Mouse (Mus musculus) splenic B cell, adult 2 months (primary cell): ENCODE data around the gene Cyp3a44.
"Not testable (repeated sequence)": the region's sequence is repeated elsewhere in the genome, so short reads cannot be mapped to it uniquely, and the experiment has no call there.

Experiments used
- DNase-seq: peaks from one replicate; pipeline ENCODE4 v3.0.0-alpha.2; 2011; ENCODE audit warnings: low read depth, low spot score
- H3K27me3 ChIP-seq: 2 replicates; pipeline ENCODE4 v1.6.1; 2012; ENCODE audit warnings: mild to moderate bottlenecking, low read length, moderate library complexity, mixed read lengths; ENCODE audit not compliant: control insufficient read depth, poor library complexity, insufficient read depth, severe bottlenecking
- H3K36me3 ChIP-seq: 2 replicates; pipeline ENCODE4 v1.6.1; 2012; ENCODE audit warnings: mild to moderate bottlenecking, low read length, moderate library complexity, mixed read lengths; ENCODE audit not compliant: control insufficient read depth, poor library complexity, insufficient read depth, severe bottlenecking

Cyp3a44 gene

GRCm38 (mm10) chr5:145805796-145806195, at the start of gene Cyp3a44:
TSS of gene Cyp3a44 (minus strand) at chr5:145805874.
- not testable (repeated sequence) for DNase-seq, H3K27me3 ChIP-seq

GRCm38 (mm10) chr5:145800229-145800628, 5.4 kb downstream of the Cyp3a44 start:
- not testable (repeated sequence) for H3K27me3 ChIP-seq, H3K36me3 ChIP-seq, DNase-seq

More at GRCm38 (mm10) chr5:145805796-145806195, at the start of gene Cyp3a44:
- H3K36me3 ChIP-seq: not testable (repeated sequence)

GRCm38 (mm10) chr5:145793232-145793631, 12.4 kb downstream of the Cyp3a44 start:
- not testable (repeated sequence) for DNase-seq, H3K36me3 ChIP-seq, H3K27me3 ChIP-seq

DNA sequence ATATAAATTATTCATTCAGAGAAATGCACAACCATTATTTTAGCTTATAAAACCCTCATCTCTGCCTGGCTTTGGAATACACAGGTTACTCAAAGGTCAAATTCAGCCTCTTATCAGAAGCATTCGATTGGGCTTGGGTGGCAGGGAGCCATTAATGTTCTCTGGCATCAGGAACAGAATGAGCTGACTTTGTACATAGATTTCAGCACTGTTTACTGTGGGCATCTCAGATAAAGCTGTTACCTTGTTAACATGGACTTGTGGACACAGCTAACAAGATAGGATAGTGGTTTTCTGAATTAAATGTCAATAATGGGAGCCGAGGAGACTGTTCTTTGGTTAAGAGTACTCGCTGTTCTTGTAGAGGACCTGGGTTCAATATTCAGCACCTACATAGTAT, 68.2 kb downstream of the Cyp3a44 start:
- not testable (repeated sequence) for H3K27me3 ChIP-seq, H3K36me3 ChIP-seq, DNase-seq
